Mouse (Mus musculus): ENCODE measurements around the gene Olfr1202. TPM values are rescaled to one million over a fixed set of nuclear protein-coding genes. Genes with fewer than 3 reads are reported as not detected.

The Olfr1202 gene
- not detected for polyA plus RNA-seq (2012; fragmentation: generic; extraction: Trizol)

- Histone ChIP-seq H3K4me2 (ENCODE audit: low read depth) (no peak within 1 kb of the TSS), H3K27me3 (ENCODE audit: control insufficient read depth, insufficient read depth, insufficient read length) (no peaks in the 10 kb centered on the region), H3K4me3 (no peak within 1 kb of the TSS), H3K36me3 (ENCODE audit: control insufficient read depth, insufficient read depth) (no peaks in the 10 kb centered on the region), H3K79me2 (ENCODE audit: control insufficient read depth, insufficient read depth) (no peaks in the 10 kb centered on the region), H3ac (ENCODE audit: control insufficient read depth, insufficient read length) (no peak within 1 kb of the TSS)
- TF ChIP-seq USF1 (IDR thresholded peaks at IDR 0.05; ENCODE audit: low read depth) (no peak), MYOD1 (IDR thresholded peaks at IDR 0.05; ENCODE audit: control insufficient read depth in 1 of 3, insufficient read length in 2 of 3, low read depth in 2 of 3) (no peak), SRF (IDR thresholded peaks at IDR 0.05; ENCODE audit: control insufficient read depth, insufficient read length, low read depth) (no peak), TCF3 (IDR thresholded peaks at IDR 0.05; ENCODE audit: insufficient read length, low read depth) (no peak), E2F4 (IDR thresholded peaks at IDR 0.05; ENCODE audit: insufficient read depth) (no peak), CEBPB (IDR thresholded peaks at IDR 0.05; ENCODE audit: insufficient read depth, poor library complexity, severe bottlenecking) (no peak), REST (IDR thresholded peaks at IDR 0.05; ENCODE audit: insufficient read depth, insufficient read length) (no peak), MYOG (IDR thresholded peaks at IDR 0.05; ENCODE audit: control insufficient read depth in 1 of 3, insufficient read depth in 1 of 3, insufficient read length in 2 of 3, low read depth in 2 of 3) (no peak), TCF12 (IDR thresholded peaks at IDR 0.05; ENCODE audit: insufficient read depth, poor library complexity, severe bottlenecking) (no peak), POLR2AphosphoS2 (IDR thresholded peaks at IDR 0.05; ENCODE audit: insufficient read length, low read depth) (no peak), MAX (IDR thresholded peaks at IDR 0.05; ENCODE audit: low read depth) (no peak), POLR2A (IDR thresholded peaks at IDR 0.05; ENCODE audit: insufficient read length, low read depth) (no peak)
Measured at GRCm38 (mm10) chr2:88814196-88814595, at the start of gene Olfr1202. Olfr1202 (plus strand) TSS chr2:88814496.

- TF ChIP-seq REST (IDR thresholded peaks at IDR 0.05; ENCODE audit: insufficient read depth, insufficient read length) (no peak), TCF12 (IDR thresholded peaks at IDR 0.05; ENCODE audit: insufficient read depth, poor library complexity, severe bottlenecking) (no peak)
- no peak within 1 kb of the TSS for H3K4me2 ChIP-seq (ENCODE audit: low read depth)
- H3K27me3 ChIP-seq (ENCODE audit: control insufficient read depth, insufficient read depth, insufficient read length), result no peaks in the 10 kb centered on the region
- H3K36me3 ChIP-seq (ENCODE audit: control insufficient read depth, insufficient read depth), result no peaks in the 10 kb centered on the region
- no peak within 1 kb of the TSS for H3ac ChIP-seq (ENCODE audit: control insufficient read depth, insufficient read length)
- H3K4me3 ChIP-seq, result no peak within 1 kb of the TSS
- no peaks in the 10 kb centered on the region for H3K79me2 ChIP-seq (ENCODE audit: control insufficient read depth, insufficient read depth)
Measured at GRCm38 (mm10) chr2:88770388-88770787, 43.9 kb upstream of the Olfr1202 start, which contains the start of gene Olfr1200. Olfr1200 (minus strand) TSS chr2:88770488.

- TF ChIP-seq USF1 (IDR thresholded peaks at IDR 0.05; ENCODE audit: low read depth) (no peak), CEBPB (IDR thresholded peaks at IDR 0.05; ENCODE audit: insufficient read depth, poor library complexity, severe bottlenecking) (no peak), POLR2A (IDR thresholded peaks at IDR 0.05; ENCODE audit: insufficient read length, low read depth) (no peak), TCF12 (IDR thresholded peaks at IDR 0.05; ENCODE audit: insufficient read depth, poor library complexity, severe bottlenecking) (no peak), POLR2AphosphoS2 (IDR thresholded peaks at IDR 0.05; ENCODE audit: insufficient read length, low read depth) (no peak), E2F4 (IDR thresholded peaks at IDR 0.05; ENCODE audit: insufficient read depth) (no peak), REST (IDR thresholded peaks at IDR 0.05; ENCODE audit: insufficient read depth, insufficient read length) (no peak), MAX (IDR thresholded peaks at IDR 0.05; ENCODE audit: low read depth) (no peak)
- no peak within 1 kb of the TSS for H3K4me3 ChIP-seq
Measured at GRCm38 (mm10) chr2:88792736-88793135, 21.6 kb upstream of the Olfr1202 start, which contains the start of gene Olfr1201. Olfr1201 (plus strand) TSS chr2:88793036.

GRCm38 (mm10) chr2:88829437-88829836 lies 15.1 kb downstream of the Olfr1202 start, which contains the start of gene Olfr1205:
Olfr1205 (plus strand) TSS chr2:88829737.
- TF ChIP-seq MAX (IDR thresholded peaks at IDR 0.05; ENCODE audit: low read depth) (no peak), SRF (IDR thresholded peaks at IDR 0.05; ENCODE audit: control insufficient read depth, insufficient read length, low read depth) (no peak), CEBPB (IDR thresholded peaks at IDR 0.05; ENCODE audit: insufficient read depth, poor library complexity, severe bottlenecking) (no peak), POLR2A (IDR thresholded peaks at IDR 0.05; ENCODE audit: insufficient read length, low read depth) (no peak), USF1 (IDR thresholded peaks at IDR 0.05; ENCODE audit: low read depth) (no peak), REST (IDR thresholded peaks at IDR 0.05; ENCODE audit: insufficient read depth, insufficient read length) (no peak), POLR2AphosphoS2 (IDR thresholded peaks at IDR 0.05; ENCODE audit: insufficient read length, low read depth) (no peak), TCF12 (IDR thresholded peaks at IDR 0.05; ENCODE audit: insufficient read depth, poor library complexity, severe bottlenecking) (no peak), E2F4 (IDR thresholded peaks at IDR 0.05; ENCODE audit: insufficient read depth) (no peak), TCF3 (IDR thresholded peaks at IDR 0.05; ENCODE audit: insufficient read length, low read depth) (no peak), MYOG (IDR thresholded peaks at IDR 0.05; ENCODE audit: control insufficient read depth in 1 of 3, insufficient read depth in 1 of 3, insufficient read length in 2 of 3, low read depth in 2 of 3) (no peak), MYOD1 (IDR thresholded peaks at IDR 0.05; ENCODE audit: control insufficient read depth in 1 of 3, insufficient read length in 2 of 3, low read depth in 2 of 3) (no peak)
- no peaks in the 10 kb centered on the region for H3K79me2 ChIP-seq (ENCODE audit: control insufficient read depth, insufficient read depth)
- H3K4me3 ChIP-seq, result no peak within 1 kb of the TSS
- no peaks in the 10 kb centered on the region for H3K36me3 ChIP-seq (ENCODE audit: control insufficient read depth, insufficient read depth)
- H3ac ChIP-seq (ENCODE audit: control insufficient read depth, insufficient read length), result no peak within 1 kb of the TSS
- no peaks in the 10 kb centered on the region for H3K27me3 ChIP-seq (ENCODE audit: control insufficient read depth, insufficient read depth, insufficient read length)
- H3K4me2 ChIP-seq (ENCODE audit: low read depth), result no peak within 1 kb of the TSS

More at GRCm38 (mm10) chr2:88792736-88793135, 21.6 kb upstream of the Olfr1202 start, which contains the start of gene Olfr1201:
- Histone ChIP-seq H3K27me3 (ENCODE audit: control insufficient read depth, insufficient read depth, insufficient read length) (no peaks in the 10 kb centered on the region), H3K4me2 (ENCODE audit: low read depth) (no peak within 1 kb of the TSS), H3K79me2 (ENCODE audit: control insufficient read depth, insufficient read depth) (no peaks in the 10 kb centered on the region), H3K36me3 (ENCODE audit: control insufficient read depth, insufficient read depth) (no peaks in the 10 kb centered on the region), H3ac (ENCODE audit: control insufficient read depth, insufficient read length) (no peak within 1 kb of the TSS)

- Histone ChIP-seq H3K27me3 (ENCODE audit: control insufficient read depth, insufficient read depth, insufficient read length) (no peaks in the 10 kb centered on the region), H3K36me3 (ENCODE audit: control insufficient read depth, insufficient read depth) (no peaks in the 10 kb centered on the region), H3ac (ENCODE audit: control insufficient read depth, insufficient read length) (no peak overlapping the region), H3K4me2 (ENCODE audit: low read depth) (no peak overlapping the region), H3K4me3 (no peak overlapping the region), H3K79me2 (ENCODE audit: control insufficient read depth, insufficient read depth) (no peaks in the 10 kb centered on the region)
- TF ChIP-seq MYOG (IDR thresholded peaks at IDR 0.05; ENCODE audit: control insufficient read depth in 1 of 3, insufficient read depth in 1 of 3, insufficient read length in 2 of 3, low read depth in 2 of 3) (no peak), USF1 (IDR thresholded peaks at IDR 0.05; ENCODE audit: low read depth) (no peak), MAX (IDR thresholded peaks at IDR 0.05; ENCODE audit: low read depth) (no peak), TCF12 (IDR thresholded peaks at IDR 0.05; ENCODE audit: insufficient read depth, poor library complexity, severe bottlenecking) (no peak), POLR2AphosphoS2 (IDR thresholded peaks at IDR 0.05; ENCODE audit: insufficient read length, low read depth) (no peak), POLR2A (IDR thresholded peaks at IDR 0.05; ENCODE audit: insufficient read length, low read depth) (no peak), MYOD1 (IDR thresholded peaks at IDR 0.05; ENCODE audit: control insufficient read depth in 1 of 3, insufficient read length in 2 of 3, low read depth in 2 of 3) (no peak), TCF3 (IDR thresholded peaks at IDR 0.05; ENCODE audit: insufficient read length, low read depth) (no peak), SRF (IDR thresholded peaks at IDR 0.05; ENCODE audit: control insufficient read depth, insufficient read length, low read depth) (no peak)
Measured at GRCm38 (mm10) chr2:88838477-88838876, 24.2 kb downstream of the Olfr1202 start.
